Mouse (Mus musculus): ENCODE results near the gene Def8.

DNA sequence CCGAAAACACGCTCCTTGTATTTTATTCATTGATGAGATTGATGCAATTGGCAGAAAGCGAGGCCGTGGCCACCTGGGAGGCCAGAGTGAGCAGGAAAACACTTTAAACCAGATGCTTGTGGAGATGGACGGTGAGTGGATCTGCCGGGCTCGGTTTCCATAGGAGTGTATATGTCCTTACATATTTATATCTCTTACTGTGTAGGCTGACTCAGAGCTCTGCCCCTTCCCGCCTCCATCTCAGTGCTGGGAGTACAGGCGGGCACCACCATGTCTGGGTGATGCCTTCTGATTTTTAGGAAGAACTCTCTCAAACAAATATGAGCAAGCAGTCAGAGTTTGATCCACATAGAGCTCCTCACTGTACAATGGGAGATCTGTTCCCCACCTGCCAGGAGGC lies 69.6 kb downstream of the Def8 start:
- no peak for TF ChIP-seq CTCF (conservative IDR thresholded peaks at IDR 0.05 in 1 of 2, IDR thresholded peaks at IDR 0.05 in 1 of 2; ENCODE audit: low read depth in 2 of 2, low read length in 2 of 2)
- TF ChIP-seq RCOR1 (conservative IDR thresholded peaks at IDR 0.05; ENCODE audit: low read depth, low read length), result no peak
- TF ChIP-seq MAFK (IDR thresholded peaks at IDR 0.05; ENCODE audit: insufficient replicate concordance, low read length), result no peak
- TF ChIP-seq EP300 (IDR thresholded peaks at IDR 0.05; ENCODE audit: low read length), result no peak
- no peak for TF ChIP-seq SIN3A (IDR thresholded peaks at IDR 0.05; ENCODE audit: low read length)
- TF ChIP-seq TBP (conservative IDR thresholded peaks at IDR 0.05; ENCODE audit: low read depth, low read length), result no peak
- no peak for TF ChIP-seq MAX (IDR thresholded peaks at IDR 0.05; ENCODE audit: low read length)
- no peak for TF ChIP-seq RAD21 (IDR thresholded peaks at IDR 0.05; ENCODE audit: low read depth, low read length)
- TF ChIP-seq POLR2AphosphoS2 (IDR thresholded peaks at IDR 0.05; ENCODE audit: low read depth, low read length), result no peak
- TF ChIP-seq TCF12 (IDR thresholded peaks at IDR 0.05; ENCODE audit: low read depth, low read length), result no peak
- TF ChIP-seq HCFC1 (IDR thresholded peaks at IDR 0.05; ENCODE audit: low read depth, low read length), result no peak
- TF ChIP-seq POLR2A (IDR thresholded peaks at IDR 0.05; ENCODE audit: low read depth, low read length), result no peak
- no peak for TF ChIP-seq CHD1 (IDR thresholded peaks at IDR 0.05; ENCODE audit: low read depth, low read length)
- no peak for TF ChIP-seq PAX5 (IDR thresholded peaks at IDR 0.05; ENCODE audit: low read length)
